Mouse (Mus musculus) ovary, postnatal 10 days (tissue): ENCODE measurements around the gene Gm19345.
A peak's percentile ranks its signal among the peaks of the same experiment; 100 is the strongest.

Experiments
- DNase-seq: peaks from one replicate; pipeline ENCODE4 v3.0.0; 2022; ENCODE audit warnings: low spot score

The Gm19345 gene

DNA sequence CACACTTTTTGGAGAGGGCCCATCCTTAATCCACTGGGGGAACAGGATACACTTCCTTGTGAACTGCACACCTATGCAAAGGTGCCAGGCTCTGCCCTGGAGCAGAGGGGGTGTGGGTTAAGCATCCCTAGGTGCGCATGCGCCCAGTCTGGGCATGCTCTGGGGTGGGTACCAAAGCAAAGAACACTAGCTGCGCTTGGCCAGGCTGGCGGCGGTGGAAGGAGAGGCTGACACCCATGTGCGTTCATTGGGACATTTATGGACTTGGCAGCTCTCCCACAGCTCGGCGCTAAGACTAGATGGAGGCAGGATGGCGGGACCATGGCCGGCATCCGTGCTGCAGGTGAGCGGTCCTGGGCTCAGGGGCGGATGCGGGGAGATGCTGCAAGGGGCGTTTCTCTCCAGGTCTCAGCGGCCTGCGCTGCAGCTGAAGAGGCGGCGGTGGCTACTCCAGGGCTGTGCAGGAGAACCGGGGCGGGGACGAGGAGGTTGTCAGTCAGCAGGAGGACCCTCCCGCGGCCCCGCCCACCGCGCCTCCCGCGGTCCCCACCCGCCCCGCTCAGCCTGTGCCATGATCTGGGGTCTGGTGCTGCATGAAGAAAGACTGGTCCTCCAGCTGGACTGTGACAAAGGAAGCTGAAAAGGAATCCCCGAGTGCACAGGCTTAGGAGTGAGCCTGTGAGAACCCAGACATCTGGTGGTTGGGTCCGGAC is at the start of gene Gm19345:
TSS of gene Gm19345 (plus strand) at position 146 of the 713 bp plus-strand sequence.
- no peak for DNase-seq

DNA sequence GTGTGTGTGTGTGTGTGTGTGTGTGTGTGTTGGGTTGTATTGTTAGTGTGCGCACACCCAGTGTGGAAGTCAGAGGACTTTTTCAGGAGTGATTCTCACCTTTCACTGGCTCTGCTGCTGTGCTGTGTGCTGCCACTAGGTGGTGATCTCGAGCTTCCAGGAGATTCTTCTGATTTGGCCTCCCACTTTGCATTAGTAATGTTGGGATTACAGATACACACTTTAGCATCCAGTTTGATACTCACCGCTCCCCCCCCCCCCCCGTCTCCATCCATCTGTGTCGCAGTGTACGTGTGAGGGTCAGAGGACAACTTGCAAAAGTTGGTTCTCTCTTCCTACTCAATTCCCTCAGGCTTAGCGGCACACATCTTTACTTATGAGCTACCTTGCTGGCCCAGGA is 48.8 kb upstream of the Gm19345 start:
- DNase-seq = no peak

DNA sequence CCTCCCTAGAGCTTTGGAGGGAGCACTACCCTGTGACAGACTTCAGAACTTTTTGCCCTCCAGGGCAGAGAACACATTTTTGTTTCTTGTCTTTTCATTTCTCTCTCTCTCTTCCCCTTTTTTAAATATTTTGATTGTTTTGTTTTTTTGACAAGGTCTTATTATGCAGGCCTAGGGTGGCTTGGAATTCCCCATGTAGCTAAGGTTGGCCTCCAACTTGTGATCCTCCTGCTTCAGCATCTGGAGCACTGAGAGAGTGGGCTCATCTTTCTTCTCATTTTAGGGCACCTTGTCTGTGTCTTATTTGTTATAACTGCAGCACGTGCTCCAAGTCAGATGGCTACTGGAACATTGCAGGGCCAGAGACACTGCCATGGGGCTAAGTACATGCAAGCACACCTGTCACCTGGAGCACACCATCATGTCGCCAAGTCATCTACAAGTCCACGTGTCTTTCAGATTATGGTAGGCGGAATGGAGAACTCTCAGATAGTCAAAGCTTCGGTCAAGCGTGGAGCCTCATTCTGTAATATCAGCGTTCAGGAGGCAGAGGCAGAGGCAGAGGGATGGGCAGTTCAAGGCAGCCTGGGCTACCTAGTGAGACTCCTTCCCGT is 45.3 kb upstream of the Gm19345 start:
- no peak for DNase-seq

DNA sequence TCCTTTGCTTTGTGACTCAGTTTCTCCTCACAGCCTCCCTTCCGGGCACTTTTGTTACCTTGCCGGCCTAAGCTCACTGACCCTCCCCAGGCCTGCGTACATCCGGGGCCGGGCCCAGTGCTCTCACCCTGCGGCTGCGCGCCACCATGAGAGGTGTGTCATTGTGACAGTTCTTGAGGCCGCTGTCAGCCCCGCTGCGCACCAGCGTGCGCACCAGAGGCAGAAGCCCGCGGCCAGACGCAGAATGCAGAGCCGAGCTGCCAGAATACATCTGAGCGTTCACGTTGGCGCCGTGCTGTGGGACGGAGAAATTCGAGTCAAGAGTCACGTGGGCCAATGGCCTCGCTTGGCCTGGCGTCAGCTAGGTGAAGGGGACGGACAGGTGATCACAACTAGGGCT is 42.4 kb upstream of the Gm19345 start:
- DNase-seq = no peak

DNA sequence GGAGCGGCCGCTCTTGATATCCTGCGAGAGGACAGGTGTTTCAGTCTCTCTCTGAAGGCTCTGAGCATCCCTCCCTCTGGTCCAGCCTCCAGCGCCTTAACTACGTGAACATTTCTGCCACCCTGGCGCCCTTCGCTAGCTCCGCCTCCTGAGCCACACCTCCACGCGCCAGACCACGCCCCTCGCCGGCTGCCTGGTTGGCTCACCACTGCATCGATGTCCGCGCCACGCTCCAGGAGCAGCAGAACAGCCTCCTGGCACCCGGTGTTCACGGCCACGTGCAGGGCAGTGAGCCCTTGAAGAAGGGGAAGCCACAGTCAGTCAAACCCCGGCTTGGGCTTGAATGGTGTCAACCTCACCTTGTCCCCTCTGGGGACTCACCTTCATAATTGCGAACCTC is 40.7 kb upstream of the Gm19345 start:
- no peak for DNase-seq

DNA sequence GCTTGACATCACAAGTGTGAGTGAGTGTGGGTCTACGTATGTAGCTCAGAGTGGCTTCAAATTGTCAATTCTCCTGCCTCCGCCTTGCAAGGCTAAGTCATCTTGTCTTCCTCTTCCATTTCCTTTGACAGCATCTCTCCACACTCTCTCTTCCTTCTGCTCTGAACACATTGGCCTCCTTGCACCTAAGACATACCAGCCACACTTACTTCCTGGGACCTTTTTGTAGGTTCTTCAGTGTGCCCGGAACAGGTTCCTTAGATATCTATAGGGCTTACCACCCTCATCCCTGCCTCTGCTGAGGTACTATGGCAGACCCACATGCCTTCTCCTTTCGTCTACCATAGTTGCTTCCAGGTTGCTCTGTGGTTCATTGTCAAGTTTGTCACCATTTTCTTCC is 38.6 kb upstream of the Gm19345 start:
- DNase-seq = no peak

DNA sequence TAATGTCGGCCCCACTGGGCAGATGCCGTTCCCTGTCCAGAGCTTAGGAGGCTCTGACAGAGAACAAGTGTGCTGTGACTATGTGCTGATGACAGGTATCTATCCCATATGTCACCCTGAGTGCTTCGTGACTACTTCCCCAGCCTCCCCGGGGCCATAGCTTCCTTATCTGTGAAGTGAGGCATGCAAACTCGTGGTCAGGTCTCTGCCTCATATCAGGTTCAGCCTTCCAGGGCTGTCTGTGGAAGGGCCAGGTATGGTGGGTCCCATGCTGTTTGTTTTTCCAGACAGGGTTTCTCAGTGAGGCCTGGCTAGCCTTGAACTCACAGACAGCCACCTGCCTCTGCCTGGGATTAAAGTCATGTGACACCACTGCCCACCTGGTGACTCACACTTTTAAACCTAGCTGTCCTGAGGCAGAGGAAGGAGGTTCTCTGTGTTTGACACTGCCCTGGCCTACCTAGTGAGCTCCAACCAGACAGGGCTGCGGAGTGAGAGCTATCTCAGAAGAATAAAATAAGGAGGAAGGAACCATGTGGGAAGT is 38.2 kb upstream of the Gm19345 start:
- DNase-seq = no peak

DNA sequence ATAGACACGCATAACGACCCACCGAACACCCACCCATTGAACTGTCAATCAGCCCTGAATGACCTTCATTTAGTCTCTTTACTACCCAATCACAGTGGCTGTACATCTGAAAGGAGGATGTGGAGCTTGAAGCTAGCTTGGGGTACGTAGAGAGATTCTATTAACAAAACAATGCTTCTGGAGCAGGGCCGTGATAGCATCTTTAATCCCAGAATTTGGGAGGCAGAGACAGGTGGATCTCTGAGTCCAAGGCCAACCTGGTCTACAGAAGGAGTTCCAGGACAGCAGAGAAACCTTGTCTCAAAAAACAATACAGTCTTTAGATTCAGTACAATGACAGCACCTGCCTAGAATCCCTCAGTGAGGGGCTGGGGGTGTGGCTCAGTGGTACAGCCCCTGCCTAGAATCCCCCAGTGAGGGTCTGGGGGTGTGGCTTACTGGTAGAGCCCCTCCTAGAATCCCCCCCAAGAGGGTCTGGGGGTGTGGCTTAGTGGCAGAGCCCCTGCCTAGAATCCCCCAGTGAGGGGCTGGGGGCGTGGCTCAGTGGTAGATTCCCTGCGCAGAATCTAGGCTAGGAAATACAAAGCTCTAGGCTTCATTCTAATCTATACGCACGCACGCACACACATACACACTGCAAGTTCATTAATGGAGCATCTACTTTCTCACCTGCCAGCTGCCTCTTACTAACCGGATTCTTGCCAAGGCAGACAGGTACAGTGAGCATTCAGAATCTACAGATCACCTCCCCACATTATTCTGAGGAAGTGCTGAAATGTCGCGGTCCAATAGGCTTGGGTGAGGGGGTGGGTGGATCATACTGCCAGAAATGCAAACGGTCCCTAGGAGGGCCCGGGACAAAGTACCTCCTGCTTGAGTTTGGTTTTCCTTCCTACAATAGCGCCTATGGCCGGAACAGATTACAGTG is 36.2 kb upstream of the Gm19345 start:
- no peak for DNase-seq

DNA sequence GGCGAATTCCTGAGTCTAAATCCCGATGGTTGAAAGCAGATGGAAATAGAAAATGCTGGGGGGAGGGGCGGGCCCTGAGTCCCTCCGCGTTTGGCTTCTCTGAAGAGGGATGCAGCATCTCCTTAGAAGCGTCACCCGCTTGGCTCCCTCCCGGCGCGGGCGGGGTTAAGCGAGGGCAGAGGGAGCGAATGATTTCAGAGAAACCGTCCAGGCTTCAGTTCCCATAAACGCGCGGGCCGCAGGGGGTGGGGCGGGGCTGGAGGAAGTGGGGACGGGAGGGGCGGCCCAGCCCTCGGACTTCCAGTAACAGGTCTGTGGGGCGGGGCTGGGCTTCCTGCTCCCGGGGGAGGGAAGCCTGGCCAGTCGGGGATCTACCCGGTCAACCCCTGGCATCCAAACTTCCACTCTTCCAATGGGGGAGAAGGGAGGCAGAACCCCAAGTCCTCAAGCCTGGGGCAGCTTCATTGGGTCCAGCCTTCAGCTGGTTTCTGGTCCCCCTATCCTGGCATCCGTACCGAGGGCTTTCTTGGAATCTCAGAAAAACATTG is 35.5 kb upstream of the Gm19345 start:
- DNase-seq = peak; percentile 71

DNA sequence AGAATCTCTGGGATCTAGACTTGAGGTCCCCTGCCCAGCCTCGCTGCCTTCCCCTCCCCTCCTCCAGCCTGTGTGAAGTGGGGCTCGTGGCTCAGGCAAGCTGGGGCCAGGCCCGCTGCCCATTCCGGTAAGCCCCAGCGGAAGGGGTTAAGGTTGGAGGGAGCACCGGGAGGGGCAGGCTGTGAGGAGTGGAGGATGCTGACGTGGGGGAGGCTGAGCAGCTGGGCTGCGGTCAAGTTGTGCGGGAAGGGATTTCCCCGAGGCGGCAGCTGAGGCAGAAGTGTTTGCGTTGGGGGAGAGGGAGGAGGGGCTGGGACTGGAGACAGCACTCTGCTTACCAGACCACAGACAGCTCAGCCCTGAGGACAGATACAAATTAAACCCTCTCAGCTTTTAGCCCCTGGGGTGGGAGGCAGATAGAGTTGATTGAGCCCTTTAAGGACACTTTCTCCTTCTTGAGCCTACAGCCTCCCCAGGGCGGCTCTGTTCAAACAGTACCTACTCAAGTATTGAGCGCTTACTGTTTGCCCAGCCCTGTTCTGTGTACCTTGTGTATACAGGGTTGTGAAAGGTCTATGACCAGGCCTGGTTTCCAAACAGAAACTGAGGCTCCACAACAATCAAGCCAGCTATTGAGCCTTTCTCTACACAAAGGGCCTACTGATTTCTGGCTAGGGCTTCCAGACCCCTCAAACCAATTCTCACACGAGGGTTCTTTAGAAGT is 34.3 kb upstream of the Gm19345 start:
- no peak for DNase-seq

DNA sequence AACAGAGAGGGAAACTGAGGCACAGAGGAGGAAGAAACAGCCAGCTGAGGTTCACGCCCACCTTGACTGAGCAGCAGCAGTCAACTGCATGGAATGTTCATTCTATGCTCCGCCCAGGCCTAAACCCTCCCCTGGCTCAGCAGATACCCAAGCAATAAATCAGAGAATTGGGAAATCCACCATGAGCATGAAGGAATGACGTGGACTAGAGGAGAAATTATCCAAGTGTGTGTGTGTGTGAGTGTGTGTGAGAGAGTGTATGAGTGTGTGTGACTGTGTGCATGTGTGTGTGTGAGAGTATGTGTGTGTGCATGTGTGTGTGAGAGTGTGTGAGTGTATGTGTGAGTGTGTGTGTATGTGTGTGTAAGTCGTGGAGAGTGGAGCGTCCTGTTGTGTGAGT is 33.4 kb upstream of the Gm19345 start:
- no peak for DNase-seq

DNA sequence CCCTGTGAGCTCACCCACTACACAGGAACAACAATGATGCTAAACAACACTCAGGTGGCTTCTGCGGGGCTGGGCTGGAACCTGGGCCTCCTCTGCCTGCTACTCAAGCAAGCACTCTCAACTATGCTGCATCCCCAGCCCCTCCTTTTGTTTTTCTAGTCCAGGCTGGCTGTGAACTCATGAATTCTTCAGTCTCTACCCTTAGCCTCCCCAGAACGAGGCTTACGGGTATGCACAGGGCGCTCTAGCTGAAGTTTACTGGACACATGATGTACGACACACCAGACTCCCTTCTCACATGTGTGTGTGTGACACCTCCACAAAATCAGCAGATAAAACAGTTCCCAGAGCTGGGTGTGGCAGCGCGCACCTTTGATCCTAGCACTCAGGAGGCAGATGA is 32.9 kb upstream of the Gm19345 start:
- DNase-seq = no peak

DNA sequence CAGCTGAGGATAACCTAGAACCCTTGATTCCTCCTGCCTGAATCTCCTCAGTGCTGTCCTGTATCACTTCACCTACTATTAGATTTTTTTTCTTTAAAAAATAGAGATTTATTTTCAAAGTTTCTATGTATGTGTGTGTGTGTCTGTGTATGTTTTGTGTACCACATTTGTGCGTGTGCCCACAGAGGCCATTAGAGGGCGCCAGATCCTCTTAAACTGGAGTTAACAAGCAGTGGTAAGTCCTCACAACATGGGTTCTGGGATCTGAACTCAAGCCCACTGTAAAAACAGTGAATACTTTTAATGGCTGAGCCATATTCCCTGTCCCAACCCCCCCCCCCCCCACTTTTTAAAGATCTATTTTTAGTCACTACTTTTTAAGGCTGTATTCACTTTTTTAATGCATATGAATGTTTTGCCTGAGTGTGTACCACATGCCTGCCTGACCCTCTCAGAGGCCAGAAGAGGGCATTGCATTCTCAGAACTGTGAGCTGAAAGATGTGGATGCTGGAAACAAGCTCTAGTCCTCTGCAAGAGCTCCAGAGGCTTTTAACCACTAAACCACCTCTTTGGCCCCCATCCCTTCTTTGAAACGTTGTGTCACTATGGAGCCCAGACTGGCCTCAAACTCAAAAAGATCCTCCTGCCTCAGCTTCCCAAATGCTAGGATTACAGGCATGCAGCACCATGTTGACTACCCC is 31.3 kb upstream of the Gm19345 start:
- no peak for DNase-seq

DNA sequence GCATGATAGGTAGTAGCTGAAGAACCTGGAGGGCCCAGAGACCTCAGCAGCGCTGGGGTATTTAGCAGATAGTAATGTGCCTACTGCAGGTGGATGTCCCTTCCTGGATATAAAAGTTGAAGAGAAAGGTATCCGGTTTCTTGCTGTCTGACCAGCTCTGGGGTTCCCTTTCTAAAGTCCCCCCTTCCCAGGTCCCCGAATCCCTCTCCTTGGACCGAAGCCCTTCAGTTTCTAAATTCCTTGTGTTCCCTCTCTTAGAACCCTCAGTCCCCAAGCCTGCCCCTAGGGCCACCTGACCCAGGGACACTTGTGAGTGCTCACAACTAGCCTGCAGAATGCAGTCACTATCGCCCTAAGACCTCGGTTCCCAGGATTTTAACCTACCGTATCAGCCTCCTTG is 30.2 kb upstream of the Gm19345 start:
- DNase-seq = no peak

DNA sequence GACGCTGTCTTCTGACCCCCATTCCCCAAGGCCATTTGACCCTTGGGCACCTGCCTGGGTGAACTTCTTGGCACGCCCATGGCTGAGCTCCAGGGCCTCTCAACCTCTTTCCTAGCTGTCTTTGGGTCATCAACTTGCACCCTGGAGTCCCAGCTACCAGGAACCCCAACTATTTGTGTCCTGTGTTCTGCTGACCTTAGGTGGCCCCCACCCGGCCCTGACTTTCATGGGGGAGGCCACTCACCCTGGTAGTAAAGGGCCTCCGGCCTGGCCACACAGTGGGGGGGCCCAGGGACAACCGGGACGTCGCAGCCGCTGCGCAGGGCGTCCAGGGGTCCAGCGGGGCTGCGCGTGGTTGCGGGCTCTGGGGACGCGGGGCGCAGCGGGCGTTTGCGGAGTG is 29.6 kb upstream of the Gm19345 start:
- DNase-seq = no peak

DNA sequence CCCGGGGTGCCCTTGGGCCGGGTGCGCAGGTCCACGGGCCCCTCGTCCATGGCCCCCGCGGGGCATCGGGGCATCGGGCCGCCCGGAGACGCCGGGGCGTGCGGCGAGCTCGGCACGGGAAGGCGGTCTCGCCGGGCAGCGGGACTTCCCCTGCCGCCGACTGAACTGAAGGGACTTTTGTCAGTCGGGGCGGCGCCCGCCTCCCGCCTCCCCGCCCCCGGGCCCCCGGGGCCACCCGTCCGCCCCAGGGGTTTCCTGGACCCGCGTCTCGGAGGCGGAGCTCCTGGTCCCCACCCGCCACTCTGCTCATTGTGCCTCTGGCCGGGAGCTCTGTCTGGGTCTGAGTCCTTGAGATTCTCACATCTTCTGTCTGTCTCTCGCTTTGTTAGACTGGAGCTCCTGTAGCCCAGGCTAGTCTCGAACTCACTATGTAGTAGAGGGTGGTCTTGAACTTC is 29.2 kb upstream of the Gm19345 start, which contains the start of gene Bcl3:
TSS of gene Bcl3 (minus strand) at position 167 of the 455 bp plus-strand sequence.
- no peak for DNase-seq

DNA sequence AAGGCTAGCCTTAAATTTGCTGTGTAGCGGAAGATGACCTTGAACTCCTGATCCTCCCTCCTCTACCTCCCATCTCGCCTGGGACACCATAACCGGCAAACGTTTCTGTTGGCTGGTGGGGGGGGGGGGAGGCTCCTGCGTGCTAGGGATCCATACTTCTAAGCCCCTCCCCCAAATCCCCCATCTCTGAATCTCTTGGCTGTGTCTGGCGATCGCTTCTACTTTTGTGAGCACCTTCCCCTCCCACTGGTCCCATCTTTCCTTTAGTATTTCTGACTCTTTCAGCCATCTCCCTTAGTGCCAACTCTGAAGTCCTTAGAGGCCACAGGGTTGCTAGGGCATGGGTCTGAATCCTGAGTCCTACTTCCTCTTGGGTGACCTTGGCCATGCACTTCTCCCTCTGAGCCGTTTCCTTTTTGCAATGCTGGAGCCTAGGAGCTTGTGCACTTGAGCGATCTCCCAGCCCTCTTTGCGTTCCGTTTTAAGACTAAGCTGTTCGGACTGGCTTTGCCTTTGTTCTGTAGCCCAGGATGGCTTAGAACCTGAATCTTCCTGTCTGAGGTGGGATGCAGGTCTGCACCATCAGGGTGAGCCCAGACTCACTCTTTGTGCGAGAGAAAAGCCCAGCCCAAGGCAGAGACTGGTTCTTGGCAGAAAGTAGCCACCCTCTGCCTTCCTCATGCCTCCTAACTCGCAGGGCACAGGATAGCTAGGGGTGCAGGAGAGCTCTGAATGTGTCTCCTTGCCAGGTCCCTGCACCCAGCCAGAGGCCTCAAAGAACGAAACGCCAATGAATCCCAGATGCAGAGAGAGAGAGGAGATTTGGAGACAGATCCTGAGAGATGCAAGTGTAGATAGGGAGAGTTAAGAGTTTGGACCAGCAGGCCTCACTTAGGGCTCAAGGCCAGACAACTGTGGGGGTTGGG is 28.3 kb upstream of the Gm19345 start:
- no peak for DNase-seq

DNA sequence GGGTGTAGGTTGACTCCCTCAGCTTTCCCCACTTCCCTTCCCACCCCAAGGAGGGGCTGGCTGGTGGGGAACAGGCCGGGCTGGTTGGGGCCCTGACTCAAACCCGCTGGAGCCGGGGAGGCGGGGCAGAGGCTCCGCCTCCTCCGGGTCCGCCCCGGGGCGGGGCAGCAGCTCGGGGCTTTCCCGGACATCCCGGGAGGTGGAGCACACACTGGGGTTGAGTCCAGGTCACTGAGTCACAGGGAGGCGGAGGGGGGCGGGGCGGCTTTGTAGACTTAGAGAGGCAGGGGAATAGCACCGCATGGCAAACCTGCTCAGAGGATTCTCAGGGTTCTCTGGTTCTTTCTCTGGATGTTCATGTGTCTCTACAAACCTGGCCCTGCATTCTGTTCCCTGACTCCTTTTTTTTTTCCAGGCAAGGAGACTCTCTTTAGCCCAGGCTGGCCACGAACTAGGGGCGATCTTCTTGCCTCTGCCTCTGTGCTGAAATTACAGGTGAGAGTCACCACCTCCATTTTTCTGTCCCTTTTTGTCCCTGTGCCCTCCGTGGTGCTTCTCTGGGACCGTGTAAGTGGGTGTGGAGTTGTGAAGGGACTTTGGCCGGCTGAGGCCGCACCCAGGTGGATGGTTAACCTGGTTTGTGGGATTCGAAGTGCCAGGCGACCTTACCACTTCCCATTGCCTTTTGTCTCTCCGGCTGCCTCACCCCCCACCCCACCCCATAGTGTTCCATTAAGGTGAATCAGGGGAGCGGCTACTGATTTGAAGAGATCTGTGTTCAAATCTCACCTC is 27.4 kb upstream of the Gm19345 start:
- DNase-seq = peak; percentile 69

DNA sequence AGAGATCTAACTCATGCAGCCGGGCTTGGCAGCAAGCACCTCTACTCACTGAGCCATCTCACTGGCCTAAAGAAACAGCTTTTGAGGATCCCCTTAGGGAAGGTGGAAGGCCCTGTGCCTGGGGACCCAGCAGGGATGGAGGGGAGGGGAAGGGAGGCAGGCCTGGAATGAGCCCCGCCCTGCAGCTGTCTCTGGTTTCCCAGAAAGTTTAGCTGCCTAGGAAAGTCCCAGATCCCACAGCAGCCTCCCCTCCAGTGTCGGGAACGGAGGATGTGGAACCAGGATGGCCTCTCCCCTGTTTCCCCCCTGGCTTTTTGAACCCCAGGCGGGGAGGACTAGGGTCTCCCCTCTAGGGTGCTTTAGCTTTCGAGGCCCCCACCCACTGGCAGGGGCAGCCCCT is 25.0 kb upstream of the Gm19345 start:
- no peak for DNase-seq
